Mouse (Mus musculus): ENCODE results near the gene Vhl. TPM values are rescaled to one million over a fixed set of nuclear protein-coding genes. Genes with fewer than 3 reads are reported as not detected.

Vhl gene
- total RNA-seq, 2 experiments from 2014 or later: 44.3 to 48.5 TPM

Other genes starting within 250 kb of the Vhl start
- gene Tada3, start 246.1 kb upstream of the Vhl start, total RNA-seq (2021): 10 to 100 TPM; 47.3 to 51.0 TPM
- gene Arpc4, start 245.8 kb upstream of the Vhl start, total RNA-seq (2021): 100 to 1,000 TPM; 302 to 314 TPM
- 10 to 100 TPM; 14.8 to 17.6 TPM for gene Ttll3, start 234.7 kb upstream of the Vhl start, total RNA-seq (2021)
- 10 to 100 TPM; 28.6 to 30.3 TPM for gene Rpusd3, start 204.6 kb upstream of the Vhl start, total RNA-seq (2021)
- not detected for gene Cidec, start 188.2 kb upstream of the Vhl start, total RNA-seq (2021)
- gene Jagn1, start 181.4 kb upstream of the Vhl start, total RNA-seq (2021): 10 to 100 TPM; 40.7 to 47.7 TPM
- under 1 TPM in 1 of 2 experiments, not detected in 1; 0.18 TPM for gene Il17re, start 165.5 kb upstream of the Vhl start, total RNA-seq (2021)
- 1 to 10 TPM; 4.1 to 4.2 TPM for gene Il17rc, start 152.5 kb upstream of the Vhl start, total RNA-seq (2021)
- gene Creld1, start 140.7 kb upstream of the Vhl start, total RNA-seq (2021): 100 to 1,000 TPM; 106 to 111 TPM
- gene Prrt3, start 122.0 kb upstream of the Vhl start, total RNA-seq (2021): 10 to 100 TPM; 50.5 to 55.0 TPM
- gene Emc3, start 92.3 kb upstream of the Vhl start, total RNA-seq (2021): 10 to 100 TPM; 77.4 to 78.1 TPM
- 1 to 10 TPM; 1.7 to 2.7 TPM for gene Fancd2, start 92.3 kb upstream of the Vhl start, total RNA-seq (2021)
- gene Fancd2os, start 23.2 kb upstream of the Vhl start, total RNA-seq (2021): under 1 TPM; 0.27 to 0.41 TPM
- gene Brk1, start 19.2 kb upstream of the Vhl start, total RNA-seq (2021): 100 to 1,000 TPM; 221 to 222 TPM
- gene Irak2, start 14.5 kb downstream of the Vhl start, total RNA-seq (2021): 10 to 100 TPM; 21.1 to 27.2 TPM
- 10 to 100 TPM; 54.4 to 60.9 TPM for gene Tatdn2, start 73.1 kb downstream of the Vhl start, total RNA-seq (2021)
- not detected for gene Ghrl, start 95.9 kb downstream of the Vhl start, total RNA-seq (2021)
- 10 to 100 TPM; 73.3 to 75.9 TPM for gene Sec13, start 116.8 kb downstream of the Vhl start, total RNA-seq (2021)

All from layer of hippocampus, adult 18-20 months (tissue).